In genomic region chr4:82142391-82142790, GRCm38 (mm10) we compare ENCODE assay signal across 27 mouse cellular contexts.
A peak's percentile ranks its signal among the peaks of the same experiment; 100 is the strongest.
DNase-seq lines count a peak whose midpoint lies in the region; ATAC-seq and TF ChIP-seq lines count a peak whose summit lies in the region.
"Had no signal": no experiment of that assay in that cellular context is flagged by ENCODE, and none has a peak within 500 bp of the region (broad histone marks: within the 10 kb centered on the region; RNA-seq: fewer than 3 reads in every experiment).

No protein-coding gene starts in this region.

- dilution Hi-C loops in CH12.LX (cut with MboI; ENCODE audit: extremely low pct_ligation_motif_present, extremely low pct_unique_long_range_greater_than_20kb, low sequenced_read_pairs), result no loop called here

- no peaks in the 10 kb centered on the region for H3K36me3 ChIP-seq in kidney, adult 2 months (ENCODE audit: control insufficient read depth, insufficient read depth, low read length)
- H3K36me3 ChIP-seq in kidney, embryonic 16.5 days (ENCODE audit: insufficient read depth, low read length), result no peaks in the 10 kb centered on the region
- no peaks in the 10 kb centered on the region for H3K36me3 ChIP-seq in midbrain, embryonic 11.5 days (ENCODE audit: control insufficient read depth, insufficient read depth, low read length)
- no peaks in the 10 kb centered on the region for H3K36me3 ChIP-seq in midbrain, postnatal 0 days (ENCODE audit: insufficient read depth, low read length)
- H3K36me3 ChIP-seq in CH12.LX (replicated peaks in 1 of 2; ENCODE audit: control insufficient read depth in 1 of 2, insufficient read depth in 1 of 2, low read length in 1 of 2), result no peaks in the 10 kb centered on the region
- no peaks in the 10 kb centered on the region for H3K36me3 ChIP-seq in splenic B cell, adult 2 months (ENCODE audit: control insufficient read depth, insufficient read depth, low read length, poor library complexity, severe bottlenecking)
- H3K36me3 ChIP-seq: embryonic facial prominence, embryonic 12.5 days; embryonic facial prominence, embryonic 15.5 days; heart, embryonic 10.5 days; heart, embryonic 13.5 days had no signal

- peak; percentile 25 for TF ChIP-seq RAD21 in CH12.LX (IDR thresholded peaks at IDR 0.05; ENCODE audit: low read depth, low read length)

- no peak for ATAC-seq in kidney, embryonic 16.5 days (ENCODE audit: low FRiP score, low TSS enrichment)
- ATAC-seq in midbrain, embryonic 11.5 days (ENCODE audit: low FRiP score), result no peak
- no peak for ATAC-seq in midbrain, postnatal 0 days (ENCODE audit: low FRiP score)
- ATAC-seq: forebrain, embryonic 14.5 days; hindbrain, postnatal 0 days; inflammation-experienced regulatory T-cells, adult 6 months had no signal

- no peaks in the 10 kb centered on the region; the same call in 1 of the 2 replicates for H3K9me3 ChIP-seq in kidney, embryonic 16.5 days (ENCODE audit: low read length)
- no peaks in the 10 kb centered on the region for H3K9me3 ChIP-seq in midbrain, embryonic 11.5 days (ENCODE audit: control insufficient read depth, low read length)
- H3K9me3 ChIP-seq in midbrain, postnatal 0 days (ENCODE audit: low read length), result no peaks in the 10 kb centered on the region
- H3K9me3 ChIP-seq in CH12.LX (replicated peaks; ENCODE audit: low read length), result no peaks in the 10 kb centered on the region
- H3K9me3 ChIP-seq: embryonic facial prominence, embryonic 12.5 days; embryonic facial prominence, embryonic 15.5 days; heart, embryonic 10.5 days; heart, embryonic 13.5 days had no signal

- H3K4me1 ChIP-seq in kidney, adult 2 months (ENCODE audit: control insufficient read depth, insufficient read depth, low read length), result no peaks in the 10 kb centered on the region
- H3K4me1 ChIP-seq in kidney, embryonic 16.5 days (ENCODE audit: insufficient read depth, low read length), result no peaks in the 10 kb centered on the region; the same call in 1 of the 2 replicates
- no peaks in the 10 kb centered on the region for H3K4me1 ChIP-seq in midbrain, embryonic 11.5 days (ENCODE audit: control insufficient read depth, insufficient read depth, low read length)
- no peaks in the 10 kb centered on the region for H3K4me1 ChIP-seq in midbrain, postnatal 0 days (ENCODE audit: insufficient read depth, low read length)
- peaks cover 18 to 40% of the 10 kb centered on the region in 2 experiments for H3K4me1 ChIP-seq in CH12.LX (ENCODE audit: control insufficient read depth in 1 of 2, insufficient read depth in 2 of 2)
- H3K4me1 ChIP-seq in lung, adult 2 months (ENCODE audit: control insufficient read depth, insufficient read depth, low read length), result no peaks in the 10 kb centered on the region
- H3K4me1 ChIP-seq: embryonic facial prominence, embryonic 12.5 days; embryonic facial prominence, embryonic 15.5 days; heart, embryonic 10.5 days had no signal

- TF ChIP-seq POLR2A in kidney, adult 2 months (IDR thresholded peaks at IDR 0.05; ENCODE audit: low read depth, low read length), result no peak
- peak; percentile 45 for TF ChIP-seq POLR2A in CH12.LX (IDR thresholded peaks at IDR 0.05; ENCODE audit: low read depth, low read length)
- TF ChIP-seq POLR2A in lung, adult 2 months (IDR thresholded peaks at IDR 0.05; ENCODE audit: borderline replicate concordance, extremely low read depth, low read depth, low read length), result no peak

- 76% methylated on average over 3 of the region's 3 CpGs for WGBS in kidney, adult 2 months
- WGBS in kidney, embryonic 16.5 days, result 77% methylated on average over 3 of the region's 3 CpGs
- WGBS in midbrain, embryonic 11.5 days, result 87% methylated on average over 3 of the region's 3 CpGs
- WGBS in midbrain, postnatal 0 days, result 72% methylated on average over 3 of the region's 3 CpGs
- WGBS in lung, adult 2 months, result 46% methylated on average over 3 of the region's 3 CpGs

- no peak overlapping the region for H3K4me3 ChIP-seq in kidney, adult 2 months (ENCODE audit: insufficient read depth, low read depth, low read length)
- no peak overlapping the region for H3K4me3 ChIP-seq in kidney, embryonic 16.5 days (ENCODE audit: low read length)
- no peak overlapping the region for H3K4me3 ChIP-seq in midbrain, embryonic 11.5 days (ENCODE audit: low read depth, low read length)
- no peak overlapping the region for H3K4me3 ChIP-seq in midbrain, postnatal 0 days (ENCODE audit: low read depth, low read length)
- H3K4me3 ChIP-seq in CH12.LX (replicated peaks in 1 of 3; ENCODE audit: low read depth in 2 of 3, low read length in 2 of 3, poor library complexity in 1 of 3), result no peak overlapping the region
- H3K4me3 ChIP-seq in lung, adult 2 months (replicated peaks; ENCODE audit: extremely low read depth, low read depth, low read length), result no peak overlapping the region
- H3K4me3 ChIP-seq: embryonic facial prominence, embryonic 12.5 days; embryonic facial prominence, embryonic 15.5 days; heart, adult 2 months; heart, embryonic 10.5 days; heart, embryonic 13.5 days had no signal

- no peak overlapping the region for H3K9ac ChIP-seq in kidney, embryonic 16.5 days (replicated peaks; ENCODE audit: low read length)
- no peak overlapping the region for H3K9ac ChIP-seq in midbrain, embryonic 11.5 days (ENCODE audit: low read length)
- H3K9ac ChIP-seq in midbrain, postnatal 0 days (replicated peaks; ENCODE audit: low read length, poor library complexity, severe bottlenecking), result no peak overlapping the region
- H3K9ac ChIP-seq in CH12.LX (ENCODE audit: insufficient read depth, low read depth), result peak overlapping the region; percentile 15
- H3K9ac ChIP-seq: embryonic facial prominence, embryonic 12.5 days; embryonic facial prominence, embryonic 15.5 days; heart, embryonic 13.5 days; hindbrain, embryonic 14.5 days had no signal

- no peaks in the 10 kb centered on the region for H3K79me2 ChIP-seq in CH12.LX (replicated peaks; ENCODE audit: control insufficient read depth, extremely low read depth, insufficient read depth, poor library complexity, severe bottlenecking)

- no peaks in the 10 kb centered on the region for H3K27me3 ChIP-seq in kidney, adult 2 months (replicated peaks; ENCODE audit: control insufficient read depth, insufficient read depth, low read length)
- peaks cover 18% of the 10 kb centered on the region for H3K27me3 ChIP-seq in kidney, embryonic 16.5 days (ENCODE audit: insufficient read depth, low read length)
- H3K27me3 ChIP-seq in midbrain, embryonic 11.5 days (ENCODE audit: control insufficient read depth, insufficient read depth, low read length), result no peaks in the 10 kb centered on the region
- no peaks in the 10 kb centered on the region for H3K27me3 ChIP-seq in midbrain, postnatal 0 days (ENCODE audit: insufficient read depth, low read length)
- H3K27me3 ChIP-seq in CH12.LX (replicated peaks), result no peaks in the 10 kb centered on the region
- no peaks in the 10 kb centered on the region for H3K27me3 ChIP-seq in splenic B cell, adult 2 months (ENCODE audit: control insufficient read depth, insufficient read depth, low read length, poor library complexity, severe bottlenecking)
- H3K27me3 ChIP-seq: embryonic facial prominence, embryonic 12.5 days; embryonic facial prominence, embryonic 15.5 days; heart, embryonic 13.5 days had no signal

- no peak overlapping the region for H3K4me2 ChIP-seq in kidney, embryonic 16.5 days (replicated peaks; ENCODE audit: low read depth, low read length)
- H3K4me2 ChIP-seq in midbrain, embryonic 11.5 days, result no peak overlapping the region
- H3K4me2 ChIP-seq in midbrain, postnatal 0 days (ENCODE audit: low read depth, low read length, poor library complexity, severe bottlenecking), result no peak overlapping the region
- H3K4me2 ChIP-seq in CH12.LX (ENCODE audit: insufficient read depth, low read depth, poor library complexity, severe bottlenecking), result peak overlapping the region; percentile 81
- H3K4me2 ChIP-seq: embryonic facial prominence, embryonic 12.5 days; embryonic facial prominence, embryonic 15.5 days; heart, embryonic 13.5 days; hindbrain, embryonic 14.5 days had no signal

- H3K27ac ChIP-seq in kidney, adult 2 months (ENCODE audit: insufficient read depth, low read depth, low read length), result no peak overlapping the region
- H3K27ac ChIP-seq in kidney, embryonic 16.5 days (ENCODE audit: low read length), result no peak overlapping the region
- no peak overlapping the region for H3K27ac ChIP-seq in midbrain, embryonic 11.5 days (ENCODE audit: low read depth, low read length)
- no peak overlapping the region for H3K27ac ChIP-seq in midbrain, postnatal 0 days (ENCODE audit: low read depth, low read length)
- peak overlapping the region; percentile 60 for H3K27ac ChIP-seq in CH12.LX (ENCODE audit: insufficient read depth, low read depth)
- H3K27ac ChIP-seq: embryonic facial prominence, embryonic 12.5 days; embryonic facial prominence, embryonic 15.5 days; heart, adult 2 months; heart, embryonic 13.5 days; hindbrain, embryonic 14.5 days; hindbrain, postnatal 0 days had no signal

- TF ChIP-seq EP300 in CH12.LX (IDR thresholded peaks at IDR 0.05; ENCODE audit: low read length), result peak; percentile 100

- TF ChIP-seq CTCF in kidney, adult 2 months (conservative IDR thresholded peaks at IDR 0.05; ENCODE audit: insufficient read depth, insufficient read length, low read depth, low read length), result no peak
- no peak for TF ChIP-seq CTCF in midbrain, postnatal 0 days (IDR thresholded peaks at IDR 0.05)
- no peak for TF ChIP-seq CTCF in CH12.LX (conservative IDR thresholded peaks at IDR 0.05 in 1 of 2, IDR thresholded peaks at IDR 0.05 in 1 of 2; ENCODE audit: low read depth in 2 of 2, low read length in 2 of 2)
- no peak for TF ChIP-seq CTCF in lung, adult 2 months (IDR thresholded peaks at IDR 0.05; ENCODE audit: insufficient read depth, low read length)

- peak; percentile 12 for DNase-seq in kidney, adult 2 months
- DNase-seq in midbrain, embryonic 11.5 days (ENCODE audit: low spot score, missing footprints), result peak; percentile 72
- DNase-seq in midbrain, postnatal 0 days (ENCODE audit: low spot score), result no peak
- DNase-seq in CH12.LX (ENCODE audit: extremely low read depth), result peak; percentile 82
- DNase-seq in splenic B cell, adult 2 months (ENCODE audit: low read depth, low spot score), result peak; percentile 15
- no peak for DNase-seq in lung, adult 2 months
- DNase-seq in urinary bladder, postnatal 36 days (ENCODE audit: low spot score in 2 of 2), result no peak
- DNase-seq: adrenal gland, adult 2 months; adrenal gland, postnatal 14 days; B cell, adult 2 months; cerebellum, adult 11 months; cerebellum, adult 2 months; cerebellum, adult 9-11 months; cerebellum, postnatal 25 days; gastrocnemius, postnatal 25 days; heart, adult 2 months; heart, postnatal 14 days; heart, postnatal 4 days had no signal

- in situ Hi-C loops in CH12.LX (cut with MboI; ENCODE audit: low pct_ligation_motif_present, low pct_unique_long_range_greater_than_20kb, low sequenced_read_pairs), result no loop called here

TF ChIP-seq in CH12.LX, 34 proteins besides CTCF, POLR2A, EP300 and RAD21 (continues in another document):
- TF ChIP-seq MYC (IDR thresholded peaks at IDR 0.05; ENCODE audit: low read depth, low read length), result peak; percentile 73
- TF ChIP-seq NRF1 (IDR thresholded peaks at IDR 0.05; ENCODE audit: low read depth, low read length), result no peak; the same call in 1 of the 2 replicates
- TF ChIP-seq ETS1 (conservative IDR thresholded peaks at IDR 0.05; ENCODE audit: low read depth, low read length), result peak; percentile 93
- TF ChIP-seq CHD1 (IDR thresholded peaks at IDR 0.05; ENCODE audit: low read depth, low read length), result no peak
- TF ChIP-seq ELF1 (IDR thresholded peaks at IDR 0.05; ENCODE audit: low read depth, low read length), result 0 out of 2 replicates have a peak, but pooled peaks have one; percentile 22

Comparison
In these comparisons a context has a peak if more than half of its experiments do, and no peak if none do; other contexts are left out.
1. DNase-seq: peak in kidney, adult 2 months (single experiment), midbrain, embryonic 11.5 days (single experiment), CH12.LX (single experiment) and splenic B cell, adult 2 months (single experiment); none in midbrain, postnatal 0 days (single experiment), lung, adult 2 months (single experiment) and urinary bladder, postnatal 36 days (0 of 2).